Mouse (Mus musculus): ENCODE measurements around the gene Gm48552.

The Gm48552 gene

DNA sequence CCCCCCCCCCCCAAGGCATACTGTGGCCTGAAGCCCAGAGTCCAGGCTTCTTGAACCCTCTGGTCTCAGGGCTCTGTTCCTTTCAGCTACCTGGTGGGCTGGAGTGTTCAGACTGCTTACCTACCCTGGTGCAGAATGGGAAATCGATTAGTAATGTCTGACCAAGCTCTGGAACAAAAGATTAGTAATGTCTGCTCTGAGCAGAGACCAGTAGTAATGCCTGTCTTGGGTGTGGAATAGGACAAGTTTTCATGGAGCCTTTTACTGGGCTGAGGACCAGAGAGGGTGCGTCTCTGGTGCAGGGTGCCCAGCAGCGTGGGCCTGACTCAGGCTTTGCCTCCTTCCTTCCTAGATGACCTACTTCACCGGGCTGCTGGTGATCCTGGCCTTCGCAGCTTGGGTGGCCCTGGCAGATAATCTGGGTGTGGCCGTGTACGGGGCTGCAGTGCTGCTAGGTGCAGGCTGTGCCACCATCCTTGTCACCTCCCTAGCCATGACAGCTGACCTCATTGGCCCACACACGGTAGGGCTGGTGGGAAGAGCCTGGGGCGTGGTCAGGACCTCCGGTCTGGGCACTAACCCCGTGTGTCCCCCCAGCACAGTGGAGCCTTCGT, 26.4 kb upstream of the Gm48552 start:
- DNase-seq (ENCODE audit: low spot score in 2 of 2): no peak

DNA sequence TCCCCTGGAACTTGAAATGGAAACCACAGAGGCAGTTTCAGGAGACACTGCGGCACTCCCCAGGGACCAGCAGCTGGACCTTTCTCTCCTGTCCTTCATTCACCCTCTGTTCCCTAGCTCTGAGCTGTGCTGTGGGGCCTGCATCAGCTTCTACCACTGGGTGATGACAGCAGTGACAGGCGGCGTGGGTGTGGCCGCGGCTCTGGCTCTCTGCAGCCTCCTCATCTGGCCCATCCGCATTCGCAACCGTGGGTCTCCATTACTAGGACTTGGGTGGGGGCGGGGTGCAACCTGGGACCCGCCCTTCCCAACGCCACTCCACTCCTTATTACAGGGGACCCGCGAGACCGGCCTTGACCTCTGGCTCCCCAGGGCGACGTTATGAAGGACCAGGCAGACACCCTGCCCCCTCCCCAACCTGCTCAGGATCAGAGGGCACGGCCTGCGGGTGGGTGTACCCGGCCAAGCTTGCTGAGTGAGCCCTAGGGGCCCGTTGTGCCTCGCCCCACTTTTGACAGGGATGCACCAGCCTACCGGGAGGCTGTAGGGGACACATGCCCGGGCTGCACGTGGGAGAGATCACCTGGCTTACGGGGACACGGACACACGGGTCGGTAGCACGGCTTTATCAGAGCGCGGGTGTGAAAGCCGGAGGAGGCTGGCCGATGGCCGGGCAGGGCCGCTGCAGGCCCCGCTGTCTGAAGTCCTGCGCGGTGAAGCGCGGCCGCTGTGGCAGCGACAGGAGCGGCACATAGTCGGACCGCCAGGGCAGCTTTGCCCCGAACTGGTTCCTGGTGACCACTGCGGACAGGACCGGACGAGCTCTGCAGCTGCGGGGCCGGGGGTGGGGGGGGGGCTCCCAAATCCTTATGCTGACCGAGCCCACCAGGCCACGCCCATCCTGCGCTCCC, 25.1 kb upstream of the Gm48552 start:
- DNase-seq (ENCODE audit: low spot score in 2 of 2): peak in 1 of 2 experiments; percentile 65

DNA sequence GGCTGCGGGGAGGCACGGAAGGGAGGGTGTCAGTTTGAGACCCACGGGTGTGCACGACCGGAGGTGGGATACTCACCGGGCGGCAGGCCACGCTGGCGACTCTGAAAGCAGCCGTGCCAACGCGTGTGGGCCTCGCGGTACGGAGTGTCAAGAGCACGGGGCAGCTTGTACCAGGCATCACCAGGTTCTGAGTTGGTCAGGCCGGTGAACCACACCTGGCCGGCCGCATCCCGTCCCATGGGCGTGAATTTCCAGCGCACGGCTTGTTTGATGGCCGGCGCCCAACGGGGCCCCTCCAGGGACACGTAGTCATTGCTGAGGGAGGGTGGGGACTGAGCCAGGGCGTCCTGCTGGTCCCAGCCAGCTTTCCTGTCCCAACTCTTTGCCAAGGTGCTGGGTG, 24.1 kb upstream of the Gm48552 start:
- no peak for DNase-seq (ENCODE audit: low spot score in 2 of 2)

DNA sequence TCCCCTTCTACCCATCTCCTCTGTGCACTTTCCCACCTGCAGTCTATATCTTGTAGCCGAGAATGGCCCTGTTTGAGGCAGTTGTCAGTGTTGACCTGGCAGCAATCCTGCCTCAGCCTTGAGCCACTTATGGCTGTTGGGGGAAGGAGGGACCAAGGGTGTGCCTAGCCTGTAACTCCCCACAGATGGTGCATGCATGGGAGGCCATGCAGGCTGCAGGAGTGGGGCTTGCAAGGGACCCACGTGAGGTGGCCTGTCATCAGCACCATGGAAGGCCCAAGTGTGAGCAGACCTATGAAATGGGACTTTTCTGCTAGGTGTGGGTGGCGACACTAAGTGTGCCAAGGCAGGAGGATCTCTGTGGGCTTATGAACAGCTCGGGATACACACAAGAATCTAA, 23.7 kb upstream of the Gm48552 start:
- DNase-seq (ENCODE audit: low spot score in 2 of 2): no peak

DNA sequence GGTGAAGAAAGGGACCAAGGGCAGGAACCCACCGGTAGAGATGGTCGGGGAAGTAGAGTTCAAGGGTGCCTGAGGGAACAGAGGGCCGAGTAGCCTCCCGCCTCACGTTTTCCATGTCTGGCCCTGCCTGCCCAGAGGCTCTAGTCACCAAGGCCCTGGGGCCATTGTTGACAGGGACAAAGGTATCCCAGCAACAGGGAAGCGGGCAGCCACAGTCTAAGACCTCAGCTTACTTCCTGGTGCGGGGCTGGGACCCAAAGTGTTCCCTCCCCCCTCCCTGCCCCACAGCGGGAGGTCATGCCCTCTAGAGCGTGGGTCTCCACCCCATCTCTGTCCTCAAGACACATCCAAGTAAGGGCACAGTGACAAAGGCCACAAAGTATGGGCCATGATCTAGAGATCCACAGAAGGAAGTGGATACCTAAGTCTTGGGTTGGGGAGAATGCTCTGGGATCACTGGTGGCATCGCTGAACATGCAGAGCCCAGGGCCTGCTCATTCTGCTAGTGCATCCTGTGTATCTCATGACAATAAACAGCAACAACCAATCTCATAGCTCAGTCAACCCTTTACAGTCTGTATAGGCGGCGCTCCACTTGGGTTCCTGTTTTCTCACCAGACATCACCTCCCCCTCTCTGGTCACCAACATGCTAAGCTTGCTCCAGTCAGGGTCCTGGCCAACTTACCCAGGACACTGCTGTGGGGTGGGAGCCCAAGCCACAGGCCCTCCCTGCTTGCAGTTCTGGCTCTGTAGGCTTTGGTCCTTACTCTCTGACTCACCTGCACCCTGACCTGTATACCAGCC, 22.9 kb upstream of the Gm48552 start, which contains the start of gene 4930404N11Rik:
Gene 4930404N11Rik, minus strand, starts transcription at position 145 of the 805 bp plus-strand sequence.
- no peak for DNase-seq (ENCODE audit: low spot score in 2 of 2)

DNA sequence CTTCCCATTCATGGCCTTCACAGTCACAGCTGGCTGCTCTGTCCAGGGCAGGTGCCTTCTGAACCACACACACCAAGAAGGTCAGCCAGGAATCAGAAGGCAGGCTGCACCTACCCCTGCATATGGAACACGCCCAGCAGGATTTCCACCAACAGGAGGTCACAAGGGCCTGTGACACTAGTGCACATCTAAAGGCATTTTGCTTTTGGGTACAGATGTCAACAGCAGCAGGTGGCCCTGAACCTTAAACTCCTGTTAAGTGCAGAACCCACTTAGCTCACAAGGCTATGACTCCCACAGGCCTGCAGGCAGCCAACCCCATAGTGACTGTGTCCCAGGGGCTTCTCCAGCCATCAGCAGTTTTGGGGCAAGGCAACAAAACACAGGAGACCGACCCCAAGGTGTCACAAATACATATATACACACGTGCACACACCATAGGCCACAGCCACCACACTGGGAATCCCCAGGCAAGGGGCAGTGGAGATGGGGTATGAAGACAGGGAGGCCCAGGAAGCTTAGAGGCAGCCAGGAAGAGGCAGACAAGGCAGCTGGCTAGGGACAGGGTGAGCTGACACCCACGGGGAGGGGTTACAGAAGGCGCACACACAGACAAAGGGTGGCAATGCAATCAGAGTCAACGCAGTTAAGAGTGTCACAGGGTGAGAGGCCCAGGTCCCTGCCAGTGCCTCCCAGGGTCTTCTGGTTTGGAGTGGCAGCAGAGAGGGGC, 22.2 kb upstream of the Gm48552 start:
- DNase-seq (ENCODE audit: low spot score in 2 of 2): no peak

DNA sequence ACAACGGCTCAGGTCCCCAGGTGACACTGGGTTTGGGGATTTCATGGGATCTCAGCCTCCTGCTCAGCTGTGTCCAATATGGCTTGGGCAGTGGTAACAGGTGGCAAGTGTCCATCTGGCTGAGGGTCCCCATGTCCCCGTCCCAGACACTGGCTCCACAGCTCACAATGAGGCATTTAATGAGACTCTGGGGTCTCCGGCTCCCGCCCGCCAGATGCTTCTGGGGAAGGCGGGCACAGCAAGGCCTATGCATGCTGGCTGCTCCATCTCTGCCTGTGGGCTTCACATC, 21.7 kb upstream of the Gm48552 start:
- DNase-seq (ENCODE audit: low spot score in 2 of 2): no peak

DNA sequence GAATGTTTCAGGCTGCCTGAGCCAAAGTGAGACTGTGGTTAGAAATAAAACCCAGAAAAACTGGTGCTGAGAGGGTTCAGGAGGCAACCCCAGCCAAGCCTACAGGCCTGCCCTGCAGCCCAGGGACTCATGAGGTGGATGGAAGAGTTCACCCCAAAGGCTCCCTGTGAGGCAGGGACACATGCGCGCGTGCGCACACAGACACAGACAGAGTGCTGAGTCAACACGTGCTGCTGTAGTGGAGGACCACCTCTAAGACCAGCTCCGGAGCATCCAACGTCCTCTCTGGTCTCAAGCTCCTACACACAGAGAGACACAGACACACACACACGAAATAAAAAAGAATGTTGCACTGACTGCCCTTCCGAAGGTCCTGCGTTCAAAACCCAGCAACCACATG, 13.5 kb upstream of the Gm48552 start:
- no peak for DNase-seq (ENCODE audit: low spot score in 2 of 2)

DNA sequence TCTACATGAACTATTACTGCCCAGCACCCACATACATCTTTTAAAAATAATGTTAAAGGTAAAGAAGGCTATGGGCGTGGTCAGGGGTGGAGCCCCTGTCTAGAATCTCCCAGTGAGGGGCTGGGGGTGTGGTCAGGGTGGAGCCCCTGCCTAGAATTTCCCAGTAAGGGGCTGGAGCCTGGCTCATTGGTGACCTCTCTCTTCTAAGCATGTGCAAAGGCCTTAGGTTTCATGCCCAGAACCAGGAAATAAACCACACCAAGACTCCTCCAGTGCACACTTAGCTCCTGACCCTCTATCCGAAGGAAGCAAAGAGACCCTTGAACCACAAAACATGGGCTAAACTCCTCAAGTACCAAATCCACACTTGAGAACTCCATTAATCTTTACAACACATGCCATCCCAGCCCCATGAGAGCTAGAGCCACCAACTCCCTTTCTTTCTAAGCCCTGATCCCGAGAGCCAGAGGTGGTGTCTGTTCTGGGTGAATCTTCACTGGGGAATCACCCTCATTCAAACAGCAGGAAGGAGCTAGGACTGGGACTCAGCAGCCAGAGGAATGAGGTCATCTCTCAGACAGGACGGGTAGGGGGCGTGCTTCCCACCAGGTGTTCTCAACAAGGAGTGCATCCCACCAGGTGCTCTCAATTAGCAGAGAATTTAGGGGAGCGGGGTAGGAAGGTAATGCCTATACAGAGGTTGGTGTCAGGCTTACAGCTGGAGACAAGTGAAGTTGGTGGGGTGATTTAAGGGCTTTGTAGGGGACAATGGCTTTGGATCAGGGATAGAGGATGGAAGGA, 12.0 kb upstream of the Gm48552 start:
- DNase-seq (ENCODE audit: low spot score in 2 of 2): no peak

DNA sequence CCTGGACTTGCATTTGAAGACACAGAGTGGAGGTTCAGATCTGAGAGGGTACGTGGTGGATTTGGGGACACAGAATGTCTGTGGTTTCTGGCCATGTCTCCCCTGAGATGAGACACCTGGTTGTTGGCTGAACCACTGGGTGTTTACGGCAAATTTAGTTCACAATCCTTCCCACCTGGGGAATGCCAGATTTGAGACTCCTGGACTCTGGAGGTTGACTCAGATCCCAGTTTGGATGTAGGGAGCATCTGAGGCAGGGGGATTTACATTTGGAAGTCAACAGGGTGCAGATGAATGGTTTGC, 11.5 kb upstream of the Gm48552 start:
- no peak for DNase-seq (ENCODE audit: low spot score in 2 of 2)

DNA sequence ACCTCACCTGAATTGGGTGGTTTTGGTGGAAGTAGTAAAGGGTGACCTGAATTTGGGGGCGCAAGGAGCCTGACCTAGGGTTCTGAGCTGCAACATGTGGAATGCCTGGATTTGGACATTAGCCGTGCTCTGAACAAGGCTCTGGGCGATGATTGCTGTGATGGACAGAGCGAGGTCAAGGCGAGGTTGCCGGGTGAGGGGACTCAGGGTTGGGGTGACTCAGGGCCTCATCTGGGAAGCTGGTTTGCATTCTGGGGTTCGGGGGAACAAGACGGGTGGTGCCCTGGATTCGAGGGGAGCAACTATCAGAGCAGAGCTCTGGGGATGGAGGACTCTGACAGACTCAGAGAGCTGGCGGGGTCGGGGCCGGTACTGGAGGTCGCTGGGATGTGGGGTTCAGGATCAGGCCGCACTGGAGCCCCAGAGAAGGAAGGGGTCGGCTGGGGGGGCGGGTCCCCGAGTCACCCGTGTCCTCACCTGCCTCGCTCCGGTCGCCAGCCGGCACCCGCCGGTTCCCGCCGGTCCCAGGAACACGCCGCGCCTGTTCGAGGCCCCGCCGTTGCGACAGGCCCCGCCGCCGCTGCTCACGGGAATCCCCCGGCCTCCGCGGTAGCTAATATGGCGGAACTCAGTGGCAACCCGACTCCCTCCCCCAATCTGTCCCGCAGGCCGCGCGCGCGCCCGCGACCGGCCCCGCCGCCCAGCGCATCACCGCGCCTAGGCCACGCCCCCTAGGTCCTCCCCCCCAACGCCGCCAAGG, 10.8 kb upstream of the Gm48552 start, which contains the start of gene Fzr1:
Gene Fzr1, minus strand, starts transcription at position 724 of the 760 bp plus-strand sequence.
- DNase-seq (ENCODE audit: low spot score in 2 of 2): no peak

DNA sequence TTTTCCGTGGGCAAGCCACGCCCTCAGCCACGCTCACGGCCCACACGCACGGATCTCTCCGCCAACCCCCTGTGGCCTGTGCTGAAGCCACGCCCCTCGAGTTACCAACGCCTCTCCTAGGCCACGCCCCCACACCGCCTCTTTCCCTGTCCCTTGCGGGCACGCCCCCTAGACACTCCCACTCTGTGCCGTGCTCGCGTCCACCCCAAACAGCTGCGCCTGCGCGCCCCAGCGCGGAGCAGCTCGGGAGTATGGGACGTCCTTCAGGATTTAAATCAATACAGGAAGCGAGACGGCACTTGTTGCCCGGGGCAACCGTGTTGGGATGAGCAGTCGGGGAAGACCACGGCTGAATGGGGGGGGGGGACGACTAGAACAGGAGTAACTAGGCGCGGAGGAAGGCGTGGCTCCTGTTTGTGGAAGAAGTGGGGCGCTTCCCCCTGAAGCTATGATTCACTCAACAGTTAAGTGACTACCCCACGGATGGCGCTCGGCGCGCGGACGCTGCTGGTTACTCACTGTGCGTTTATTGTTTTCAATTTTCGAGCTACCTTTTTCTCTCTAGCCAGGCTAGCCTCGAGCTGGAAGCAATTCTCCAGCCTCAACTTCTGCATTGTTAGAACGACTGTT, 10.1 kb upstream of the Gm48552 start:
- DNase-seq (ENCODE audit: low spot score in 2 of 2): peak; percentile 100

DNA sequence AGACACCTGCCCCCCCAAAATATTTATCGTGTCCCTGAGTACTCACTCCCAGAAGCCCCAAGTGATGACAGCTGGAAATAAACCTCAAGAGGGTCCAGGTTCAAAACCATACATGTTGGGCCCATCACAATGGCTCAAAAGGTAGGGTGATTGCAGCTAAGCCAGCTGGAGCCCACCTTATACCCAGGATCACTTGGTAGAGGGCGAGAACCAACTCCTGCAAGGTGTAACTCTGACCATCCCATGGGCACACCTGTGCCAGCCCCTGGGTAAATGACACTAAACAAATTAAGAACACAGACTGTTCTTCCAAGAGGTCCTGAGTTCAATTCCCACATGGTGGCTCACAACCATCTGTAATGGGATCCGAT, 9.6 kb upstream of the Gm48552 start:
- no peak for DNase-seq (ENCODE audit: low spot score in 2 of 2)

DNA sequence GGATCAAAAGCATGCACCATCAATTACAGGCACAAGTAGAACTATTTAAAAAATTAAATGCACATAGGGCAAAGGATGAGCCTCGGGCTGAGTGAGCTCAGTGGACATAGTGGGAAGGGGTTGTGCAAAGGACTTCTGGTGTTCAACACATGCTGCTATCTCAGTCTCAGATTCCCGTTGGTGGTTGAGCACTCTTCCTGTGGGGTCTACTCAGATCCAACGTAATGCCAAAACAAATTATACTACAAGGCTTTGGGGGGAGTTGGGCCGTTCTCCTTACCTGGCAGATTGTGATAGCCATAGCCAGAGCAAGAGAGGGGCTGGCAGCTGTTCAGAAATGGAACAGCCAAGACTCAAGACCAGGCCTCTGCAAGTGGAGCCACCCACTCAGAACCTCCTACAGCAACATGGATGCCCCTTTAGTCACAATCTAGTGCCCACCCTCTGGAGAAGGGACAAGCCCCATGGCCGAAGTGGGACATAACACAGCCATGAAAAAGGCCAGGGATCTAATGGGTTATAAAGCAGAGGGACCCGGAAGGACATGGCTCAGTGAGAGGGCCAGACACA, 8.9 kb upstream of the Gm48552 start:
- no peak for DNase-seq (ENCODE audit: low spot score in 2 of 2)

DNA sequence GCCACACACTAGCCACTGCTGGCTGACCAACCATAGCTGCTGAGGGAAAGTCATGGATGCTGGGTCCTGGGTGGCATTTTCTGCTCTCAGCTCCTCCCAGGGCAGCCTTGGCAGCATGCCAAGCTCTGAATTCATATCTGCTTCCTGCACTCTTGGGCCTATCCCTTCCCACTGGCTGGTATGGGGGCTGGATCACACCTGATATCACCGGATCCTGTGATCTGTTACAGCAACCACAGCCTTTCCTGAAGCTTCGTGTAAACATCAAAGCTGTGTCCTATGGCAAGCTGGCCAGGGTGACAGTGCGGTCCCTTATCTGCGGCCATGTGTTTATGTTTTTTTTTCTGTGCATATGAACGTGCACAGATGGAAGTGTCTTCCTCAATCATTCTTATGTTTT, 6.8 kb upstream of the Gm48552 start:
- DNase-seq (ENCODE audit: low spot score in 2 of 2): no peak

DNA sequence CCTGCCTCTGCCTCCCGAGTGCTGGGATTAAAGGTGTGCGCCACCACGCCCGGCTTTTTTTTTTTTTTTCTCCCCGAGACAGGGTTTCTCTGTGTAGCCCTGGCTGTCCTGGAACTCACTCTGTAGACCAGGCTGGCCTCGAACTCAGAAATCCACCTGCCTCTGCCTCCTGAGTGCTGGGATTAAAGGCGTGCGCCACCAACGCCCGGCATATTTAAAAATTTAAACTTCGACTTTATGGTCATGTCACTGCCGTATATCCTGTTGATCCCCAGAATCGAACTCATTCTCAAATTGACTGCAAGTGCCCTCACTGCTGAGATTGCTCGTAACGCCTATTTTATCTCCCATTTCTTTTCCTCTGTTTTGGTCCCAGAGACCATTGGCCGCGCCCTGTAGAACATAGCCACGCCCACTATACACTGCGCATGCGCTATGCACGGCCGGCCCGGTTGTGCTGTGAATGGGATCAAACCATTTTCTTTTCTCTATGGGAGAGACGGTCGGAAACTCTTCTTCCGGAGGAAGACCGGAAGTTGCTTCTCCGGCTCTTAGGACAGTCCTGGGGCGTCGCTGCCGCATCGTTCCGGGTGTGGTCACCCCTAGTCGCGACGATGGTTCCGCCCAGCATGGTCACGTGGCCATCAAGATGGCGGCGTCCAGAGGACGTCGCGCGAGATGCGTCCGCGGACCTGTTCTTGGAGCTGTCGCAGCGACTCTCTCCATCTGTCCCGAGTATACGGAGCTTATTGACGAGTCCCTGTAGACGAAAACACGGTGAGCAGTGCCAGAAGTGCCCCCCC, 4.8 kb upstream of the Gm48552 start, which contains the start of the genes Dohh and Gm48551:
Gene Dohh, plus strand, starts transcription at position 627 of the 803 bp plus-strand sequence.
Gene Gm48551, plus strand, starts transcription at position 665 of the 803 bp plus-strand sequence.
- peak; percentile 99 to 100 for DNase-seq (ENCODE audit: low spot score in 2 of 2)

DNA sequence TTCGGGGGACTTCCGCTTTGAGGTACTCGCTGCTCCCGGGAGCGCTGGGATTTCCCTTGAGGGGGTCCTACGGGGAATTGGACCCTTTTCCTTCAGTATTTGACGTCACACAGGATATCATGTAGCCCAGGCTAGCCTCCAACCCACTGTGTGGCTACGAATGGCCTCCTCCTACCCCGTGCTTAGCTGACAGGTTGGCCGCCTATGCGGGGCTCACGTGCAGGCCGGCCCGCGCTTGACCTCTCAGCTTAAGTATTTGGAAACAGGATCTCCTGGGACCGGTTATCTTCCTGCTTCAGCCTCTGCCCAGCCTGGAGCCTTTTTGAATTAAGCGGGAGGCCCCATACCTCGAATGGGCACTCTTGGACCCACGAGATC, 4.2 kb upstream of the Gm48552 start:
- no peak for DNase-seq (ENCODE audit: low spot score in 2 of 2)

DNA sequence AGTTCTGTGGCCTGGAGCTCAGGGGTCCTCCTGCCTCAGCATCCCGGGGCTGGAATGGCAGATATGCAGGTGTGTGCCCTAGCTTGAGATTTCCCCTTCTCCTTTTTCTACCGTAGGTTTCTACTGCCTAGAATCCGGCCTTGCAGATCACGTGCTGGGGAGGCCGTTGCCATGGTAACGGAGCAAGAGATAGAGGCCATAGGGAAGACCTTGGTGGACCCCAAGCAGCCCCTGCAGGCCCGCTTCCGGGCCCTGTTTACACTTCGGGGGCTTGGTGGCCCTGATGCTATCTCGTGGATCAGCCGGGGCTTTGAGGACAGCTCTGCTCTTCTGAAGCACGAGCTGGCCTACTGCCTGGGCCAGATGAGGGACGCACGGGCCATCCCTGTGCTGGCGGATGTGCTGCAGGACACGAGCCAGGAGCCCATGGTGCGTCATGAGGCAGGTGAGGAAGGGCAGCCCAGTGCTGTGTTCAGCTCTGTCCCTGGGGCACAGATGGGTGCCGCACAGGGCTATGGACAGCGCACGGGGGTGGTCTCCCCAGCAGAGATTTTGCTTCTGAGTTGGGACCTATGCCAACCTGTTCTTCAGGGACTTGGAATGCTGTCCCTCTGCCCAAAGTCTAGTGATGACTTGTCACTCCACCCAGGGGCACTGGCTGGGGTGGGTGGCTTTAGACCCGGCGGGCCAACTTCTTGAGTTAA, 3.0 kb upstream of the Gm48552 start:
- DNase-seq (ENCODE audit: low spot score in 2 of 2): no peak

Measured in heart, adult 9 months (tissue).